Mouse (Mus musculus) myocyte (in vitro differentiated cells): ENCODE data around the gene Olfr224. TPM values are rescaled to one million over a fixed set of nuclear protein-coding genes. Genes with fewer than 3 reads are reported as not detected.

Experiments used
- H3K27me3 ChIP-seq: one replicate; pipeline ENCODE4 v1.6.1; 2011; ENCODE audit not compliant: control insufficient read depth, insufficient read depth, insufficient read length
- H3K36me3 ChIP-seq: one replicate; pipeline ENCODE4 v1.6.1; 2011; ENCODE audit not compliant: control insufficient read depth, insufficient read depth
- H3K4me2 ChIP-seq: one replicate; pipeline ENCODE4 v1.6.1; 2011; ENCODE audit warnings: low read depth, control low read depth
- H3K4me3 ChIP-seq: one replicate; pipeline ENCODE4 v1.5.1; 2011; ENCODE audit warnings: mild to moderate bottlenecking, control low read depth, moderate library complexity
- H3K79me2 ChIP-seq: one replicate; pipeline ENCODE4 v1.6.1; 2011; ENCODE audit not compliant: control insufficient read depth, insufficient read depth
- H3ac ChIP-seq: one replicate; pipeline ENCODE4 v1.6.1; 2011; ENCODE audit not compliant: control insufficient read depth, insufficient read length
- CEBPB ChIP-seq: IDR thresholded peaks from 2 replicates; pipeline ENCODE4 v1.6.1; 2011; ENCODE audit warnings: mild to moderate bottlenecking, moderate library complexity; ENCODE audit not compliant: poor library complexity, insufficient read depth, severe bottlenecking
- E2F4 ChIP-seq: IDR thresholded peaks from one replicate; pipeline ENCODE4 v1.6.1; 2011; ENCODE audit warnings: mild to moderate bottlenecking, control low read depth, moderate library complexity; ENCODE audit not compliant: insufficient read depth
- MAX ChIP-seq: IDR thresholded peaks from one replicate; pipeline ENCODE4 v1.6.1; 2011; ENCODE audit warnings: low read depth, mild to moderate bottlenecking, control low read depth
- MYOD1 ChIP-seq, 3 experiments: IDR thresholded peaks; one replicate each; pipeline ENCODE4 v1.6.1; 2011; ENCODE audit warnings: control low read depth in 2 of 3, low read depth in 2 of 3, mild to moderate bottlenecking in 2 of 3, moderate library complexity in 1 of 3; ENCODE audit not compliant: insufficient read length in 2 of 3, control insufficient read depth in 1 of 3
- MYOG ChIP-seq, 3 experiments: IDR thresholded peaks; one replicate each; pipeline ENCODE4 v1.6.1; 2011; ENCODE audit warnings: control low read depth in 2 of 3, low read depth in 2 of 3, mild to moderate bottlenecking in 2 of 3; ENCODE audit not compliant: insufficient read length in 2 of 3, control insufficient read depth in 1 of 3, insufficient read depth in 1 of 3
- POLR2A ChIP-seq: IDR thresholded peaks from one replicate; pipeline ENCODE4 v1.6.1; 2011; ENCODE audit warnings: low read depth, mild to moderate bottlenecking, control low read depth, moderate library complexity; ENCODE audit not compliant: insufficient read length
- POLR2AphosphoS2 ChIP-seq: IDR thresholded peaks from one replicate; pipeline ENCODE4 v1.6.1; 2011; ENCODE audit warnings: low read depth, control low read depth; ENCODE audit not compliant: insufficient read length
- REST ChIP-seq: IDR thresholded peaks from one replicate; pipeline ENCODE4 v1.6.1; 2011; ENCODE audit warnings: mild to moderate bottlenecking, control low read depth, moderate library complexity; ENCODE audit not compliant: insufficient read depth, insufficient read length
- SRF ChIP-seq: IDR thresholded peaks from one replicate; pipeline ENCODE4 v1.6.1; 2011; ENCODE audit warnings: low read depth; ENCODE audit not compliant: control insufficient read depth, insufficient read length
- TCF12 ChIP-seq: IDR thresholded peaks from one replicate; pipeline ENCODE4 v1.6.1; 2011; ENCODE audit warnings: mild to moderate bottlenecking, control low read depth; ENCODE audit not compliant: poor library complexity, insufficient read depth, severe bottlenecking
- TCF3 ChIP-seq: IDR thresholded peaks from one replicate; pipeline ENCODE4 v1.6.1; 2011; ENCODE audit warnings: low read depth, control low read depth; ENCODE audit not compliant: insufficient read length
- USF1 ChIP-seq: IDR thresholded peaks from one replicate; pipeline ENCODE4 v1.6.1; 2011; ENCODE audit warnings: low read depth, mild to moderate bottlenecking, control low read depth, moderate library complexity
- polyA plus RNA-seq: library from polyadenylated mRNA; unstranded; fragments of >200 nt; fragmentation: generic; extraction: Trizol; gene quantifications from one replicate; pipeline ENCODE4 v1.2.1, GENCODE M21; 2012; ENCODE audit warnings: missing spikeins

Gene Olfr224
- polyA plus RNA-seq, 1 experiment, result not detected

DNA sequence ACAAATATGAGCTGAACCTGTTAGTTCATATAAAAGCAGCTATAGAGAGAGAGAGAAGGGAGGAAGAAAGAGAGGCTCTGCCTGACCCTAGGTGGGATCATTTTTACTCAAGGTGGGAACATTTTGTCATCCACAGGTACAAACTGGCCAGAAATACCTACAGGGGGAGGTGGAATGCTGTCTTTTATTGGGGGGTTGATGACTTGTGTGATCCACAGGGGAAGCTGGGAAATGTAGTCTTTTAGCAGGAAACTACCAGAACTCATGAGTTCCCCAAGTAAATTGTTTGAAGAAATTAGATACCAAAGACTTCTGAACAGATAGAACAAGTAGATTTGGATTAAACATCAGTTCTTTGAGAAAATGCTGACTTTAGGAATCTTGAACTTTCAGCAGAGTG is 31.7 kb upstream of the Olfr224 start:
- Histone ChIP-seq H3K4me3 (no peak overlapping the region), H3K27me3 (no peaks in the 10 kb centered on the region), H3K4me2 (no peak overlapping the region), H3K79me2 (no peaks in the 10 kb centered on the region), H3ac (no peak overlapping the region), H3K36me3 (no peaks in the 10 kb centered on the region)
- TF ChIP-seq E2F4 (no peak), REST (no peak), TCF3 (no peak), MYOG (IDR thresholded peaks at IDR 0.05; ENCODE audit: control insufficient read depth in 1 of 3, insufficient read depth in 1 of 3, insufficient read length in 2 of 3, low read depth in 2 of 3) (no peak)

- TF ChIP-seq POLR2AphosphoS2 (no peak), CEBPB (no peak), SRF (no peak), MYOG (IDR thresholded peaks at IDR 0.05; ENCODE audit: control insufficient read depth in 1 of 3, insufficient read depth in 1 of 3, insufficient read length in 2 of 3, low read depth in 2 of 3) (no peak), TCF3 (no peak), USF1 (no peak), MYOD1 (IDR thresholded peaks at IDR 0.05; ENCODE audit: control insufficient read depth in 1 of 3, insufficient read length in 2 of 3, low read depth in 2 of 3) (no peak), POLR2A (no peak), E2F4 (no peak)
These were observed 27.5 kb upstream of the Olfr224 start for GRCm38 (mm10) chr11:58597837-58598236.

DNA sequence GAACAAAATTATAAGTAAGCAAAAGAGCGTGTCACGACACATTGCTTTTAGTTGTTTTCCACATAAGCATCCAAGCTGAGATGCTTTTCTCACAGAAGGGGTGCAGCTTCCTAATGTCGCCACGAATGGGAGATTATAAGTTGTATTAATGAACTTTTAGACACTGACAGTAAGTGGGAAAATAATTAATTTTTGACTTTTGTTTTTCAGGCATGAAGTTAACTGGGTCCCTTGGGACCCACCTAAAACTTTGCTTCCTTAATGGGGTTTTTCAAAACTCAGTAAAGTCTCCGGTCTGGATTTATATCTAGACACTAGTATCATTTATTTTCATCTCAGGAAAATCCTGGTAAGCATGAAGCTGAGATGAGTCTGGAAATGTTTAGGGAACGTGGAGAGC is 24.5 kb upstream of the Olfr224 start, which contains the start of gene Olfr324:
Gene Olfr324, plus strand, starts transcription at position 301 of the 400 bp plus-strand sequence.
- Histone ChIP-seq H3K4me3 (no peak within 1 kb of the TSS), H3K79me2 (no peaks in the 10 kb centered on the region), H3K4me2 (no peak within 1 kb of the TSS), H3K36me3 (no peaks in the 10 kb centered on the region), H3K27me3 (no peaks in the 10 kb centered on the region), H3ac (no peak within 1 kb of the TSS)
- TF ChIP-seq CEBPB (no peak), TCF3 (no peak), REST (no peak), USF1 (no peak), SRF (no peak), MYOD1 (IDR thresholded peaks at IDR 0.05; ENCODE audit: control insufficient read depth in 1 of 3, insufficient read length in 2 of 3, low read depth in 2 of 3) (no peak), MYOG (IDR thresholded peaks at IDR 0.05; ENCODE audit: control insufficient read depth in 1 of 3, insufficient read depth in 1 of 3, insufficient read length in 2 of 3, low read depth in 2 of 3) (no peak), POLR2AphosphoS2 (no peak), E2F4 (no peak), MAX (no peak), POLR2A (no peak), TCF12 (no peak)

More at GRCm38 (mm10) chr11:58597837-58598236, 27.5 kb upstream of the Olfr224 start:
- Histone ChIP-seq H3K27me3 (no peaks in the 10 kb centered on the region), H3ac (no peak overlapping the region), H3K4me3 (no peak overlapping the region), H3K36me3 (no peaks in the 10 kb centered on the region), H3K4me2 (no peak overlapping the region), H3K79me2 (no peaks in the 10 kb centered on the region)

DNA sequence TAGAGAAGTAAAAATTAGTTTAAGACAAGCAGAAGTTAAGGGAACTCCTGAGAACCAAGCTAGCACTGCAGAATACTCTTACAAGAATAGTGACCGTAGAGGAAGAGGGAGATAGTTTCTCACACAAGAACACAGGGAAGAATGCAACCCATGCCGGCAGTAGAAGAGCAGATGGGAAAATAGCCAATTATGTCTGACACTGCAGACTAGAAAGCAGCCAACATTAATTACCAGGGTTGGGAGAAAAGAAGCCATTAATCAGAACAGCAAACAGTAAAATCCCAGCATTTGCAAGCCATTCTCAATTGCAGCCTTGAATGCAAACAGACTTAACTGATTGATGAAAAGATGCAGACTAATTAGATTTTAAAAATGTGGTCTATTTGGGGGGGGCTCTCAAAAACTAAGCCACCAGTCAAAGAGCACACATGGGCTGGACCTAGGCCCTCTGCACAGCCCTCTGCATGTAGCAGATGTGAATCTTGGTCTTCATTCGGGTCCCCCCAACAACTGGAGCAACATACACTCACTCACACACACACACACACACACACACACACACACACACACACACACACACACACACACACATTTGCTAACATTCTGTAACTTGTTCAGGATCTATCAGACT is 18.4 kb upstream of the Olfr224 start:
- Histone ChIP-seq H3K4me2 (no peak overlapping the region), H3K36me3 (no peaks in the 10 kb centered on the region), H3K4me3 (no peak overlapping the region), H3ac (no peak overlapping the region), H3K27me3 (no peaks in the 10 kb centered on the region), H3K79me2 (no peaks in the 10 kb centered on the region)
- TF ChIP-seq MYOG (IDR thresholded peaks at IDR 0.05; ENCODE audit: control insufficient read depth in 1 of 3, insufficient read depth in 1 of 3, insufficient read length in 2 of 3, low read depth in 2 of 3), result no peak
- no peak for TF ChIP-seq POLR2AphosphoS2
- no peak for TF ChIP-seq REST
- no peak for TF ChIP-seq TCF12
- no peak for TF ChIP-seq CEBPB
- no peak for TF ChIP-seq MAX
- no peak for TF ChIP-seq USF1
- no peak for TF ChIP-seq TCF3
- TF ChIP-seq SRF, result no peak
- no peak for TF ChIP-seq E2F4
- no peak for TF ChIP-seq MYOD1 (IDR thresholded peaks at IDR 0.05; ENCODE audit: control insufficient read depth in 1 of 3, insufficient read length in 2 of 3, low read depth in 2 of 3)
- TF ChIP-seq POLR2A, result no peak

DNA sequence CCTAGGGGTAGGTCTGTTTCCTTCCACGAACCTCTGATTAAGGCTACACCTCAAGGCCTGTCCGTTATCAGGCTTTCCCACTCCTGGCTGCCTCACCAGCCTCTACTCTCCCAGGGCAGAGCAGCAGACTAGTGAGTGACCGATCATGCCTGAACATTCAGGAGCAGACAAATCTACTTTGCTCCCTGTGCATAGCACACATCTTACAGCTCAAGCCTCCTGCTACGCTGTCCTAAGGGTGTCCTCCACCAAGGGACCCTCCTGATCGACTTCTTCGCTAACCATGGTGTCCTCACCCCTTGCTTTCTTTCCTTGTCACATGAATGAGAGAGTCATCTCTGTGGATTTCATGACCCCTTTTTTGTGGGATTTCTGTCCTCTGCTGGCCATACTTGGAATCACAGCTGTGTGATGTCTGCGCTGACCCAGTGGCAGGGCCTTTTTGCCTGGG is 17.6 kb upstream of the Olfr224 start:
- H3K4me3 ChIP-seq, result no peak overlapping the region
- TF ChIP-seq TCF12, result no peak
- no peak for TF ChIP-seq MYOG (IDR thresholded peaks at IDR 0.05; ENCODE audit: control insufficient read depth in 1 of 3, insufficient read depth in 1 of 3, insufficient read length in 2 of 3, low read depth in 2 of 3)
- no peak for TF ChIP-seq MYOD1 (IDR thresholded peaks at IDR 0.05; ENCODE audit: control insufficient read depth in 1 of 3, insufficient read length in 2 of 3, low read depth in 2 of 3)
- no peak for TF ChIP-seq E2F4
- TF ChIP-seq TCF3, result no peak
- no peak for TF ChIP-seq SRF
- no peak for TF ChIP-seq USF1
- no peak for TF ChIP-seq MAX
- no peak for TF ChIP-seq CEBPB
- TF ChIP-seq REST, result no peak
- no peak for TF ChIP-seq POLR2AphosphoS2
- TF ChIP-seq POLR2A, result no peak
- no peaks in the 10 kb centered on the region for H3K36me3 ChIP-seq
- H3K4me2 ChIP-seq, result no peak overlapping the region
- no peak overlapping the region for H3ac ChIP-seq
- H3K27me3 ChIP-seq, result no peaks in the 10 kb centered on the region
- no peaks in the 10 kb centered on the region for H3K79me2 ChIP-seq
